Mouse (Mus musculus) megakaryocyte, embryonic 14.5 days (primary cell): ENCODE data around the gene Txndc2. TPM values are rescaled to one million over a fixed set of nuclear protein-coding genes. Genes with fewer than 3 reads are reported as not detected.

ENCODE experiments used
- H3K27me3 ChIP-seq: replicated peaks from 2 replicates; pipeline ENCODE3; 2012; ENCODE audit warnings: inconsistent platforms
- H3K36me3 ChIP-seq: replicated peaks from 2 replicates; pipeline ENCODE3; 2012; ENCODE audit warnings: low read length, inconsistent platforms, mixed read lengths
- H3K4me1 ChIP-seq: 2 replicates; pipeline ENCODE4 v1.6.1; 2012; ENCODE audit warnings: inconsistent platforms
- H3K4me3 ChIP-seq: replicated peaks from 2 replicates; pipeline ENCODE3; 2012; ENCODE audit warnings: moderate library complexity, mild to moderate bottlenecking, inconsistent platforms
- H3K9me3 ChIP-seq: 2 replicates; pipeline ENCODE4 v1.6.1; 2012; ENCODE audit warnings: inconsistent platforms
- FLI1 ChIP-seq: IDR thresholded peaks from 2 replicates; pipeline ENCODE4 v1.6.1; 2012; ENCODE audit warnings: low read length, inconsistent platforms, mixed read lengths
- GATA1 ChIP-seq: IDR thresholded peaks from 3 replicates; pipeline ENCODE4 v1.6.1; 2012; ENCODE audit warnings: mixed read lengths, low read length, inconsistent platforms, borderline replicate concordance
- polyA plus RNA-seq: library from polyadenylated mRNA; stranded (reverse); fragments of >175 nt; gene quantifications from 2 replicates; pipeline ENCODE4 v1.2.3, GENCODE M21; 2012; ENCODE audit warnings: low replicate concordance; ENCODE audit not compliant: insufficient read depth

Txndc2 gene
- polyA plus RNA-seq, 1 experiment, result not detected

- H3K4me1 ChIP-seq, result peaks cover 84% of the 10 kb centered on the region
- peak overlapping the region; percentile 47 for H3K4me3 ChIP-seq
- no peaks in the 10 kb centered on the region for H3K27me3 ChIP-seq
These were observed 37.7 kb downstream of the Txndc2 start for GRCm38 (mm10) chr17:65604315-65604714.

GRCm38 (mm10) chr17:65597857-65598486, 44.0 kb downstream of the Txndc2 start:
- Histone ChIP-seq H3K27me3 (no peaks in the 10 kb centered on the region), H3K4me1 (peaks cover 51% of the 10 kb centered on the region), H3K36me3 (peaks cover 20% of the 10 kb centered on the region), H3K9me3 (no peaks in the 10 kb centered on the region), H3K4me3 (no peak overlapping the region)
- no peak for TF ChIP-seq FLI1
- no peak for TF ChIP-seq GATA1

More at GRCm38 (mm10) chr17:65604315-65604714, 37.7 kb downstream of the Txndc2 start:
- Histone ChIP-seq H3K9me3 (no peaks in the 10 kb centered on the region), H3K36me3 (peaks cover under 1% of the 10 kb centered on the region)
- TF ChIP-seq FLI1, result no peak
- TF ChIP-seq GATA1, result no peak

GRCm38 (mm10) chr17:65594687-65595086, 47.3 kb downstream of the Txndc2 start:
- peaks cover 30% of the 10 kb centered on the region for H3K4me1 ChIP-seq
- TF ChIP-seq FLI1 (no peak), GATA1 (no peak)
- no peaks in the 10 kb centered on the region for H3K9me3 ChIP-seq
- peaks cover 43% of the 10 kb centered on the region for H3K36me3 ChIP-seq
- no peak overlapping the region for H3K4me3 ChIP-seq
- H3K27me3 ChIP-seq, result no peaks in the 10 kb centered on the region

Other genes with a start within 250 kb of the Txndc2 start
- not detected in 2 replicates for gene Tmem232, start 101.4 kb downstream of the Txndc2 start, polyA plus RNA-seq
- 91.1 and 360 TPM in 2 replicates for gene Vapa, start 28.6 kb downstream of the Txndc2 start, polyA plus RNA-seq
- 2.8 TPM in 1 of 2 replicates, not detected in the other for gene Rab31, start 130.6 kb upstream of the Txndc2 start, polyA plus RNA-seq
- 3.2 and 5.2 TPM in 2 replicates for gene Ppp4r1, start 140.4 kb upstream of the Txndc2 start, polyA plus RNA-seq
- gene Ralbp1, start 243.6 kb upstream of the Txndc2 start, polyA plus RNA-seq, result 83.9 and 184 TPM in 2 replicates